Mouse (Mus musculus): ENCODE data around the gene Dedd2. TPM values are rescaled to one million over a fixed set of nuclear protein-coding genes. Genes with fewer than 3 reads are reported as not detected.

Dedd2 gene
- total RNA-seq, 2 experiments from 2014 or later, result 23.7 to 24.1 TPM

DNA sequence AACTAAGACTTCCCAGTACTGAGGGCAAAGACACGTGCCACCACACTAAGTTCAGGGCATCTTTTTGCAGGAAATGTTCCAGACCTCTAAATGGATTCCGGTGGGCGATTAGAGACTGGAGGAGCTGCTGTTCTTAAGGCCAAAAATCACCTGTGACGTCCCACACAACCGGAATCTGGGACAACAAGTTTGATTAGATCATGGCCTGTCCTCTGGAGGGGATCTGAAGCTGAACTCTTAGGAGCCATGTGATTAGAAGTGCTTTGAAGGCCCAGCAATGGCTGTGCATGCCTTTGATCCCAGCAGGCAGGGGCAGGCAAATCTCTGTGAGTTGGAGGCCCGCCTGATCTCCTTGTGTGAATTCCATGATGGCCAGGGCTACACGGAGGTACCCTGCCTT, 20.2 kb upstream of the Dedd2 start:
- no peak for TF ChIP-seq CTCF (conservative IDR thresholded peaks at IDR 0.05)
- DNase-seq (ENCODE audit: low spot score in 2 of 2), result no peak
- peak overlapping the region; percentile 100 for H3K27ac ChIP-seq
- H3K4me3 ChIP-seq, result no peak overlapping the region

DNA sequence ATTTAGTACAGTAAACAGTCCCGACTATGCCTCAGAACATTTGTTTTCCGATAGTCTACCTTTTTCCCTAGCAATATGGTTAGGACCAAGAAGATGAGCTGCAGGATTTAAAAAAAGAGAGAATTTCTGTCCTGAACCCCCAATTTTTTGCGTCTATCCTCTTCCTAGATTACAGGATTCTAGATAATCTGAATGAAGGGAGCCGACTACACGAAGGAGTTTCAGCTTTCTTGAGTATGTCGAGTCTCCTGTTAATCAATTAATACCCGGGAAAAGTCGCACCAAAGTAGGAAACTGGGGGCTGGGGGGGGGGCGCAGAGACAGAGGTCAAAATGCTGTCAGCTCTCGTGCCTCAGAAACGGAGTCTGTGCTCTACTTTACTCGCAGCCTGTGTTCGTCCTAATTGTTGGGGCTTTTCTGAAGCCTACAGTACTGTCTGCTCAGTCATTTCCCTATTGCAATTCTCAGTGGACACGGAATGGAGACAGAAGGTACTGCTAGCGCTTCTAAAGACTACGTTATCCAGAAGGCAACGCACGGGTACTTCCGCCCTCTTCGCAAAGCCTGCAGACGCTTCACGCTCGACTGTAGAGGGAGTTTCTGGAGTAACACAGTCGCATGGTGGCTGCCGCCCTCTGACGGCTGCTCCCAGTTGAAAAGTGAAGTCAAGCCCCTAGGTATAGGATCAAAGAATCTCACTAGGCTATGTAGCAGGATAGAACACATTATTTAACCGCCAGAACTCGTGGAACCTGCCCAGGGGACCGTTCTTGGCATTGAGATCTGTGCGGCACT, 18.6 kb upstream of the Dedd2 start:
- peak overlapping the region; percentile 100 for H3K27ac ChIP-seq
- DNase-seq (ENCODE audit: low spot score in 2 of 2), result peak; percentile 85 to 93
- H3K4me3 ChIP-seq, result peak overlapping the region; percentile 65
- TF ChIP-seq CTCF (conservative IDR thresholded peaks at IDR 0.05), result peak; percentile 78

DNA sequence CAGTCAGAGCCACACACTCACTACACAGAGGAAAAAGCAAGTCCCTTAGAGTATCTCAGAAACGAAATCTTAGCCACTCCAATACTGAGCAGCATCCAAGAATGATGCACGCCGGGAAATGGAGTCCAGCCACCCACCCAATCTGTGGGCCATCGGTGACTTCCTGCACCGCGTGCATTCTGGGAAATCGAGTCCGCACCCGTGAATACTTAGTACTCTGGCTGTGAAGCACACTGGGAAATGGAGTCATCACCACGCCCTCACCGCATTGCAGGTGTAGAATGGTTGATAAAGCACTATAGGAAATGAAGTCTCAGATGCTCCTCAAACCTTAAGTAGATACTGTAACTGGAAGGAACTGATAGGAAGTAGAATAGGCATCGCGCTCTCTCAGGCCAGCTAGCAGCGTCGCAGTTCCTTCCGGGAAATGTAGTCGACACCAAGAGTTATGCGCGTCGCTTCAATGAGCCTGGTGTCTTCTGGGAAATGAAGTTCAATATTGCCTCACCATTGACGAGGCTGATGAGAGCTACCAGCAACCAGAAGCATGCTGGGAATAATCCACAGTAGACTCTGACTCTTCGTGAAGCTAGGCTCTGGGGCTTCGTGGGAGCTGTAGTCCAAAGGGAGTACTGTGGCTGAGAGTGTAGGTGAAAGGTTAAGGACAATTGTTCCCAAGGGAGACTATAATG, 17.7 kb upstream of the Dedd2 start:
- H3K4me3 ChIP-seq, result peak overlapping the region; percentile 65
- TF ChIP-seq CTCF (conservative IDR thresholded peaks at IDR 0.05), result no peak; the same call in 1 of the 2 replicates
- peak overlapping the region; percentile 100 for H3K27ac ChIP-seq
- DNase-seq (ENCODE audit: low spot score in 2 of 2), result peak; percentile 92 to 96

GRCm38 (mm10) chr7:25237249-25238014, 17.0 kb upstream of the Dedd2 start, which contains the start of gene Gsk3a:
Gene Gsk3a, minus strand, starts transcription at chr7:25237851.
- TF ChIP-seq CTCF (conservative IDR thresholded peaks at IDR 0.05), result no peak
- Histone ChIP-seq H3K27ac (peak within 1 kb of the TSS; percentile 100), H3K4me3 (peak within 1 kb of the TSS; percentile 65)
- peak; percentile 98 for DNase-seq (ENCODE audit: low spot score in 2 of 2)

DNA sequence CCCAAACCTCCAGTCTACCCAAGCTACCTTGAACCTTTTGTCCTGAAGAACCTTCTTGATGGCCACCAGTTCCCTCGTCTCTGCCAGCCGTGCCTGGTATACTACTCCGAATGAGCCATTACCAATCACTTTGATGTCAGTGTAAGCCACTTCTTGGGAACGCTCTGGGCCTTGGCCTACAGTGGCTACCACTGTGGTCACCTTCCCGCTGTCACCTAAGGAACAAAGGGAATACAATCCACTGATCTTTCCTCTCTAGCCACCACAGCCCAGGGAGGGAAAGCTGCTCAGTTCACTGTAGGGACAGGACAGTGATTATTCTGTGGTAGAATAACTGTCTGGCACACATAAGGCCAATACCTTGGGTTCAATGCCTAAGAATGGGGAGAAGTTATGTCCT, 15.1 kb upstream of the Dedd2 start:
- H3K4me3 ChIP-seq, result no peak overlapping the region
- no peak for TF ChIP-seq CTCF (conservative IDR thresholded peaks at IDR 0.05)
- no peak for DNase-seq (ENCODE audit: low spot score in 2 of 2)
- H3K27ac ChIP-seq, result no peak overlapping the region

DNA sequence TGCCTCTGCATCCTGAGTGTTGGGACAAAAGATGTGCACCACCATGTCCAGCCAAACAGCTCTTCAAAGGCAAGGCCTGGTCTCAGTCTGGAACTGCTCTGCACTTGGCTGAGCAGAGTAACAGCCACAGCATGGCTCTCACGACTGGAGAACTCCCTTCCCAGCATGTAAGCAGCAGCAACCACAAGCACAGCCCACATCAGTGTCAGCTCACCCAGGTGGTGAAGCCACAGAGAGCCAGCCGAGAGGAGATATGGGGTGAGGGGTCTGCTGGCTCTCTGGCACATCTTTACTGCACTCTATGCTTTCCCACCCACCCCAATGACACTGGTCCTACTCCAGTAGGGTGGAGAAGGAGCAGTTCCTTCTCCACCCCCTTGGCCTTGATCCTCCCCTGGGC, 12.6 kb upstream of the Dedd2 start:
- H3K4me3 ChIP-seq, result no peak overlapping the region
- DNase-seq (ENCODE audit: low spot score in 2 of 2), result no peak
- H3K27ac ChIP-seq, result no peak overlapping the region
- no peak for TF ChIP-seq CTCF (conservative IDR thresholded peaks at IDR 0.05)

- Histone ChIP-seq H3K27ac (no peak overlapping the region), H3K4me3 (no peak overlapping the region)
- no peak for DNase-seq (ENCODE audit: low spot score in 2 of 2)
- peak; percentile 42 for TF ChIP-seq CTCF (conservative IDR thresholded peaks at IDR 0.05)
Observed at GRCm38 (mm10) chr7:25232101-25232648, 11.8 kb upstream of the Dedd2 start.

GRCm38 (mm10) chr7:25230690-25231285, 10.4 kb upstream of the Dedd2 start:
- H3K4me3 ChIP-seq, result no peak overlapping the region
- H3K27ac ChIP-seq, result no peak overlapping the region
- no peak for DNase-seq (ENCODE audit: low spot score in 2 of 2)
- no peak for TF ChIP-seq CTCF (conservative IDR thresholded peaks at IDR 0.05)

- H3K4me3 ChIP-seq, result no peak overlapping the region
- no peak for TF ChIP-seq CTCF (conservative IDR thresholded peaks at IDR 0.05)
- H3K27ac ChIP-seq, result peak overlapping the region; percentile 76
- no peak for DNase-seq (ENCODE audit: low spot score in 2 of 2)
Observed at GRCm38 (mm10) chr7:25227523-25228300, 7.3 kb upstream of the Dedd2 start.

DNA sequence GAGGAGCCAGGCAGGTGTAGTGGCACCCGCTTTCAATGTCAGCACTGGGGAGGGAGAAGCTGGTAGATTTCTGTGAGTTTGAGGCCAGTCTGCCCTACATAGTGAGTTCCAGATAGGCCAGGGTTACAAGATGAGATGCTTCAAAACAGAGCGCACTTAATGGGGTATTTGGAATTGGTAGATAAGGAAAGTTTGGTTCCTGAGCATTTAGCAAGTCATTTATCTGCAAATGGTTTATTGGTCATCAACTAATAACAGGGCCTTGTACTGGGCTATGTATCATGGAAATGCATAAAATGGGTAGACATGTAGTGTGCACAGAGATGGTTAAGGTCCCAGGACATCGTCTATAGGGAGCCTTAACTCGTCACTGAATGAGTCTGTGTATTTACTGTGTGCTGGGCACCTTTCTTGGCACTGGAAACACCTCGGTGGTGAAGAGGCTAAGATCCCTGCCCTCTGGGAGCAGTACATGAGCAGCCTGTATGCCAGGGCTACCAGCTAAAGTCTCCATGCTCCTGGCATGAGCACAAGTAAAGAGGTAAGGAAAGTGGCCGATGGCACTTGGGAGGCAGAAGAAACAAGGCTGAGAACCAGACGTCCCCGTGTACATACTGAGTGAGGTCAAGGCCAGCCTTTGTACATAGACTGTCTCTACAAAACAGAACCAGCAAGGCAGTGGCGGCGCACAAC, 2.0 kb upstream of the Dedd2 start:
- no peak for TF ChIP-seq CTCF (conservative IDR thresholded peaks at IDR 0.05)
- DNase-seq (ENCODE audit: low spot score in 2 of 2), result no peak
- H3K4me3 ChIP-seq, result peak overlapping the region; percentile 94; the same call in 1 of the 2 replicates
- H3K27ac ChIP-seq, result no peak overlapping the region
